Mouse (Mus musculus) lung, adult 2 months (tissue): ENCODE data around the gene Ext2. TPM values are rescaled to one million over a fixed set of nuclear protein-coding genes. Genes with fewer than 3 reads are reported as not detected.

Experiments
- DNase-seq: peaks from one replicate; pipeline ENCODE4 v3.0.0; 2022
- H3K4me1 ChIP-seq: fragments of 200-500 bp; 2 replicates; pipeline ENCODE4 v1.6.1; 2011; ENCODE audit warnings: low read length; ENCODE audit not compliant: control insufficient read depth, insufficient read depth
- H3K4me3 ChIP-seq: fragments of 200-500 bp; replicated peaks from 2 replicates; pipeline ENCODE3; 2011; ENCODE audit warnings: low read depth, mild to moderate bottlenecking, control low read depth, low read length; ENCODE audit errors: extremely low read depth
- CTCF ChIP-seq: fragments of 200-500 bp; IDR thresholded peaks from 2 replicates; pipeline ENCODE4 v1.5.1; 2011; ENCODE audit warnings: mild to moderate bottlenecking, low read length, control low read depth; ENCODE audit not compliant: insufficient read depth
- POLR2A ChIP-seq: fragments of 200-500 bp; IDR thresholded peaks from 2 replicates; pipeline ENCODE4 v1.6.1; 2011; ENCODE audit warnings: low read depth, mild to moderate bottlenecking, control low read depth, low read length, borderline replicate concordance; ENCODE audit errors: extremely low read depth
- WGBS: fragments of 180-500 bp; shearing (Covaris S2); methylation state at CpG from one replicate; pipeline ENCODE4 v1.1.7; 2018; 5-methylcytosine and 5-hydroxymethylcytosine counted together
- polyA plus RNA-seq: library from polyadenylated mRNA; depleted of rRNA; stranded (reverse); fragments of >200 nt; gene quantifications from 2 replicates; pipeline ENCODE4 v1.2.3, GENCODE M21; 2012

Ext2 gene
- polyA plus RNA-seq, 1 experiment, result 59.5 TPM

DNA sequence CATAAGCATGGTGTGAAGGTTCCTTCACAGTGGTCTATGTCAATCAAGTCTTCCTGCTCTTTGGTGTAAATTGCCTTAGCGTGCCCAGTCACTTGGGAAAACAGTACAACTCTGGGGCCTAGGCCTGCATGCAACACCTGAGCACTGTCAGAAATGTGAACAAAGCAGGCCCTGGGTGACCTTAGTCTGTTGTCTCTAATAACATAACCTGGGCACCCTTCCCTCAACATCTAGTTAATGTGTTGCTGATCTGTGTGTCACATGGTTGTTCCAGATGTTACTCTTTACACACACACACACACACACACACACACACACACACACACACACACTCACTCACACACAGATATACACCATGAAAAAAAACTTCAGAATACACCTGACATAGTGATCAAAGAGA lies 101.4 kb downstream of the Ext2 start:
- no peak overlapping the region for H3K4me3 ChIP-seq
- TF ChIP-seq CTCF (no peak), POLR2A (no peak)
- H3K4me1 ChIP-seq, result no peaks in the 10 kb centered on the region
- DNase-seq, result no peak
- WGBS, result 81% methylated on average over 1 of the region's 1 CpGs

DNA sequence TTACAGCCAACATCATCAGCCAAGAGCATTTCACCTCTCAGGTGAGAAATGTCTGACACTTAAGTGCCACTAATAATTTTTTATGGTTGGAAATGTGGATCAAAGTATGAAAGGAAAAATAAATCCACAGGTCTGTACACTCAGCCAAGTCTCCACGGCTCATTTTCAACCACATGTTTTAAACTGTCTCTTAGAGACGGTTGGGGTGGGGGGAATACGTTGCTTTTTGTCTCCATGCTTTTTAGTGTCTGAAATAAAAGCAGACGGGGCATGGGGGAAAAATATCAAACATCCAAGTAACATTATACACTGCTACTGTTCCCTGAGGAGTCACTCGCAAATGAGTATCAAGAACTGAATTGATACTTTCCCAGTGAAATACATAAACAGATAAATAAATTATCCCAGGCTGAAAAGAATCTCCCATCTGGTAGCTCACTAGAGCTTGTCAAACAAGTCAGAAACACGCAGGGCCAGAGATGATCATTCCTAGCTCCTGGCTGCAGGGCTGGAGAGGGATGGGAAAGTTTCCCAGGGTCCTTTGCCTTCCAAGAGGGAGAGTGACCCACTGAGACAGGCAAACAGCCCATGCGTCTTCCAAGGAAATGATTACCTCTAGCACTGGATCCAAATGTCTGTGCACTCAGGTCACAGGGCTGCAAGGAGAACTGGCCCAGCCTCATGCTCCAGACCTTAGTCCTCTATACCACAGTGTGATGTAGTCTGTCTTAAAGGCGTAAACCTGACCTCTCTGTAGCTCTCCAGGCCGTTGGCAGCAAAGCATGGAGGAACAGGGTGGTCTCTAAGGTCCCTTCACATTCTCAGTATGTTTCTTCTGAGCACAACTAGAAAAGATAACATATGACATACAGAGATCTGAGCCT lies 102.3 kb downstream of the Ext2 start:
- 65% methylated on average over 9 of the region's 9 CpGs for WGBS
- no peak for DNase-seq
- Histone ChIP-seq H3K4me1 (no peaks in the 10 kb centered on the region), H3K4me3 (no peak overlapping the region)
- TF ChIP-seq CTCF (no peak), POLR2A (no peak)

DNA sequence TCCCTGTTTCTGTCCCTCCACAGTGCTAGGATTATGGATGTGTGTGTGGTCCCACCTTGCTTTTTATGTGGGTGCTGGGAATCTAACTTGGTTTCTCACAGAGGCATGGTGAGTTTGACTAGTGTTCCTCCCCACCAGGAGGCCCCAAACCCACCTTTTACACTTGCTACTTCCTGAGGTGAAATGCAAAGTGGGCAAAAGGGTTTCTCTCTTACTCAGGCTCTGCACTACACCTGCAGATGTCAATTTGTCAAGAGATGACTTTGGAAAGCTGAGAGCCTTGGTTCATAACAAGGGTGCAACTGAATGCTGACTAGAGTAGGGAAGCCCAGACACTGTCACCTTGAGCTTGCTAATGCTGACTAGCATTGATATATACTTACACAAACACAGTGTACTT lies 109.1 kb downstream of the Ext2 start:
- Histone ChIP-seq H3K4me1 (0 out of 2 replicates have a peak, but pooled peaks cover 2% of the 10 kb centered on the region), H3K4me3 (no peak overlapping the region)
- TF ChIP-seq POLR2A, result no peak
- DNase-seq, result no peak

DNA sequence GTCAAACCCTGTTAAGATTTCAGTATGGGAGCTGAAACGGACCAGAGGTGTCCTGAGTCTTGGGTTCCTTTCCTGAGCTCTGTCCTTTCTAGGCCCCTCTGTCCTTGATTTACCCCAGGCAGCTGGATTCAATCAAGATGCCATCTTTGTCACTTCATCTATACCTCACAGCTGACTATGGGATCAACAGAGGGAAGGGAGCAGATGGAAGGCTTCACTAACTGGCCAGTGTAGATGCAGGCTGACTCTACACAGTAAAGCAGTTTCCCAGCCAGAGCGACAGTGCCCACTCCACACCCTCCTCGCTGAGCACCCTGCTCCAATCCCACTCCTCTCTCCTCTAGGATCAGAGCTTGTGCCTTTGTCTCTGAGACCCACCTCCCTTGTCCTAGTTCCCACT lies 110.9 kb downstream of the Ext2 start:
- no peak overlapping the region for H3K4me3 ChIP-seq
- TF ChIP-seq CTCF (no peak), POLR2A (no peak)
- 70% methylated on average over 3 of the region's 3 CpGs for WGBS
- H3K4me1 ChIP-seq, result 0 out of 2 replicates have a peak, but pooled peaks cover 2% of the 10 kb centered on the region
- DNase-seq, result no peak

DNA sequence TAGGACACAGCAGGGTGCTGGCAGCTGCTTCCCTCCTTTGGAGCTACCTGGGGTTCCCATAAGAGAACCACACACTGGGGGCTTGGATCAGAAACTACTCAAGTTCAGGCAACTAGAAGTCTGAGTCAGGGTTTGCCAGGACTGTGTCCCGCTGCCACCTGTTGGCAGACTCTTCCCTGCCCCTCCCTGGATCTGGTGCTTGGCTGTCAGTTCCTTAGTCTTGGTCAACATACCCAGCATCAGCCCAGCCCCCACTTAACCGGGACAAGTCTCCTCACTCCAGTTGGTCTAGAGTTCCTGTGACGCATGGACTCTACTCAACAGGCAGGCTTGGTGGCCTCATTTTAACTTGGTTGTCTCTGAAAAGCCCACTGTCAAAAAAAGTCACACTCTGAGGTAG lies 112.7 kb downstream of the Ext2 start:
- TF ChIP-seq CTCF (no peak), POLR2A (no peak)
- 56% methylated on average over 3 of the region's 3 CpGs for WGBS
- no peak for DNase-seq
- Histone ChIP-seq H3K4me3 (no peak overlapping the region), H3K4me1 (0 out of 2 replicates have a peak, but pooled peaks cover 2% of the 10 kb centered on the region)

DNA sequence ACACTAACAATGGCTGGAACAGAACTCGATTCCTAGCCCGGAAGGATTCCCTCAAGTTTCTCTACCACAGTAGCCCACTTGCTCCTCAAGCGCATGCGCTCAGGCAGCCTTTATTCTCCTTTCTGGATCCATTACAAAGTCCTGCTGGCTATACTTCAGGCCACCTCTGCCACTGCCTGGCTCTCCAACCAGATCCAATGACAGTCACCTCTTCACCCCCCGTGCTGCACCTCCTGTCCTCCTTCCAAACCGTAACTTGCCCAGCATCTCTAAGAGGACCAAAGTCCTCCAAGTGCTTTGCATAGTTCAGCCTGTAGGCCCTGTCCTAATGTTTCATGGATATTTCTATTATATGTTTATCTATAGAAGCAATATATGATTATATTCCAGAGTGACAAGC lies 113.1 kb downstream of the Ext2 start:
- 0 out of 2 replicates have a peak, but pooled peaks cover 2% of the 10 kb centered on the region for H3K4me1 ChIP-seq
- WGBS, result 96% methylated on average over 6 of the region's 6 CpGs
- H3K4me3 ChIP-seq, result no peak overlapping the region
- TF ChIP-seq POLR2A (no peak), CTCF (no peak)
- no peak for DNase-seq

DNA sequence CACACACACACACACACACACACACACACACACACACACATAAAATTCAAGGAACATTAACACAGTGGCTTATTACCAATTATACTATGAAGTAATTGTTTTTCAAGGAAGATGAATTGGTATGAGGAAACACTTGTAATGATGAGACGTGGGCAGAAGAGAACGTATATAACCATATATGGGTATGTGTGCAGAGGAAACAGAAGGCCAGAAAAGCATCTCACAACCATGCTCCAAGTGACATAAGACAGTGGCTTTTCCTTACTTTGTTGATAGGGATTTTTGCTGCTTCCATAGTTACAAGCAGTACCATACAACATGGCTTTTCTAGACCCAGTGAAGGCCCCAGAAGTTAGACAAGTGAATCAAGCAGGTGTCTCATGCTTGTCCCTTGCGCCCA lies 115.5 kb downstream of the Ext2 start:
- 84% methylated on average over 3 of the region's 3 CpGs for WGBS
- DNase-seq, result no peak

DNA sequence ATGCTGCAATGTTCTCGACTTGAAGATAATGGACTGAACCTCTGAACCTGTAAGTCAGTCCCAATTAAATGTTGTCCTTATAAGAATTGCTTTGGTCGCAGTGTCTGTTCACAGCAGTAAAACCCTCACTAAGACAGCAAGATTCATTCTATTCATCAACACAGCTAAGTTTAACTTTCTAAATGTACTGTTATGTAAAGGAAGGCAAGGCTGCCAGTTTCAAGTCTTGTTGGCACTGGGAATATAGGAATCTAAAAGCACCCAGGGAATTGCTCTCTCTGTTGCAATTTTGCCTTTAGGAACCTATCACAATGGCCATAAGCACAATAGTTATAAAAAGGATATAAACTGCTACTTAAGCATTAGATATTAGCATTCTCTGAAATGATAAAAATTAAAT lies 116.0 kb downstream of the Ext2 start:
- no peak overlapping the region for H3K4me3 ChIP-seq
- no peak for DNase-seq
- H3K4me1 ChIP-seq, result no peaks in the 10 kb centered on the region
- TF ChIP-seq POLR2A (no peak), CTCF (no peak)
- 95% methylated on average over 2 of the region's 2 CpGs for WGBS

More for the DNA sequence above, 115.5 kb downstream of the Ext2 start:
- TF ChIP-seq POLR2A, result no peak
- no peak for TF ChIP-seq CTCF
- Histone ChIP-seq H3K4me3 (no peak overlapping the region), H3K4me1 (no peaks in the 10 kb centered on the region)

DNA sequence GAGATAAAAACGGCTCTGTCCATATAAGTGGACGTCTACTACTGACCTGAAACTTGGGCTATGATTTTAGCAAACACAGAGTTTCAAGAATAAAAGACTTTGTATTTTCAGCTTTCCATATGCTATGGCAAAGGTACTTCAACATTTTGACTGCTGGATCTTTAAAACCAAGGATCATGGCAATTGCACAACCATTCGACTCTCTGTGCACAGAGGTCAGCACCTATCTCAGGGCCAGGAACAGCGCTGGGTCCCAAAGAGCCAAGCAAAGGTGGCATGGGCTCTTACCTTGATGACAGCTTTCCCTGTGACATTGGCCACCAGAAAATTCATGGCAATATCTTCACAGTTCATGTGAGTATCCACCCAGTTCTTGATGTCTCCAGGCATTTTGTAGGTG lies 118.2 kb downstream of the Ext2 start:
- TF ChIP-seq CTCF, result no peak
- no peak for TF ChIP-seq POLR2A
- H3K4me1 ChIP-seq, result no peaks in the 10 kb centered on the region
- WGBS, result 82% methylated on average over 4 of the region's 4 CpGs
- no peak for DNase-seq
- H3K4me3 ChIP-seq, result no peak overlapping the region

DNA sequence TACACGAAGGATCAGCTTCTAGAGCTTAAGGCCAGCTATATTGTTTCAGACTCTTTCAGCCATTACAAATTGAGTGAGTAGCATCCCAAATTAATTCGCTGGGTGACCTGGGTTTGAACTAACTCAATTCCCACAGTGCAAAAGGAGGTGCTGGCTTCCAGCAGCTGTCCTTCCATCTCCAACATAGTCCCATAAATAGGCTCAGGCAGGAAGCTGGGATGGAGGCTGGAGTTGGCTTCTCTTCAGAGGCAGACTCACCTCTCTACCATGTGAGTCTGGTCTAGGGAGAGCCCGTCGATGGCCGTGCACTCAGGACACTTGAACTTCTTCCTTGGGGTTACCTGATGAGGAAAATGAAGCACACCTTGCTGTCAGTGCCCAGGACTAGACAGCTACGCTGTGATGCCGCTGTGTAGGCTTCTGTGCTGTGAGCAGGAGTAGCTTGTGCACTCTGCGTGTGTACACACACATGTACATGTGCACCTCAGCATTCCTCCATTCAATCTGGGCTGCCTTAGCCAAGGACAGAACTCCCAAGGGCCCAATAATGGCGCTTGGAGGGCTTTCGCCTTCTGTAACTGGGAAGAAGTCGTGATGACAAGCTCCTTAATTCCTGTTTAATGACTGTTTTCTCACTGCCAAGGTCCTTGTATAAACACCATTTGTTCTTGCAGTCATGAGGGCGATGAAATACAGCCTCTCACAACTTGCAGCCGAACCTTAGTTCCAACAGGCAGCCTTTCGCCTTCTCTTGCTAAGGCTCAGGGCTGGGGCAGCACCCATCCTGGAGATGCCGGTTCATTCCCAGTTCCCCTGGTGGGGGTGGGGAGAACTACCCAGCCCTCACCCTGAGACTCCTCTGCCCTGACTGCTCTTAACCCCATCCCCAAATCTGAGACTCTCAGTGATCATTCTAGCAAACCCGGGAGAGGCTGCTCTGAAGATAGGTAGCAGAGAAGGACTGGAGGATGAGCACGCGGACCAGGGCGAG lies 119.1 kb downstream of the Ext2 start:
- Histone ChIP-seq H3K4me1 (no peaks in the 10 kb centered on the region), H3K4me3 (no peak overlapping the region)
- no peak for DNase-seq
- 83% methylated on average over 19 of the region's 19 CpGs for WGBS
- no peak for TF ChIP-seq POLR2A
- no peak for TF ChIP-seq CTCF
